In the genomic region with DNA sequence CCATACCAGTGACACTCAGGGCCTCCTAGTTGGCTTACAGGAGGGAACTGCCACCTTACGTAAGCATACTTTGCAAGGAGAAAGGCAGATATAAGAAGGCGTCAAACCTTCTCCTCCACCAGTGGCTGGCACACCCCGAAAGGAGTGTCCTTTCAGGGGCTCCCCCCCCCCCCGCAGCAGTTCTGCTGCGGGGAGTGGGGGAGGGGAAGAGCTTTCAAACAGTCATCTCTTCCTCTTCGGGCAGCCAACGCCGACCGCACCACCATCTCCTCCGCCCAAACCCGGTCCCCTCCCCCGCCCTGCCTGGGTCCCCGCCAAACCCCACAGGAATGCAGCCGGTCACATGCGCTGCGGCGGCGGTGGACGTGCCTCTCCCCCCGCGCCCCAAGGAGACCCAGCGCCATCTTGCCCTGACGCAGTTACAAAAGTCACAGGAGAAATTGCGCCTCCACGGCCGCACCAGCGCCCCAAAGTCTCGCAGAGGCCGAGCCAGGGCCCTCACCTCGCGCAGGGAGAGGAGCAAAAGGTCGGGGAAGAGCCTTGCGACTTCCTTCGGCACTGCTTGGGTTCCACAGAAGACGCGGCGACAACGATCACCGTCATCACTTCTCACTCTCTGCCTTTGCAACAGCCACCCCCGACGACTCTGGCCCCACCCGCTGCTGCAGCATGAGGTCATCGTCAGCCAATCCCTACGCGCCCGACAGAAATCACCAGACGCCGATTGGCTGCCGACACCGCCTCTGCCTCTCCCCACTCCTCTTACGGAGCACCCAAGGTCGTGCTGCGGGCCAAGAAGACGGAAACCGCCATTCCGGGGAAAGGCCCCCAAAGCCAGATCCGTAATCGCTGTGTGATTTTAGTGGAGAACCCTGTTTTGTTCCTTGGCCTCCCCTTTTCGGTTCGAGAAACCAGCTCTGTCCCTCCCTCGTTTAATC, we compare ENCODE assay signal across 8 mouse cellular contexts. TPM values are rescaled to one million over a fixed set of nuclear protein-coding genes. Genes with fewer than 3 reads are reported as not detected.
DNase-seq lines count a peak whose midpoint lies in the region; ATAC-seq and TF ChIP-seq lines count a peak whose summit lies in the region.

No protein-coding gene starts in this region.

- no peaks in the 10 kb centered on the region for H3K27me3 ChIP-seq in lung, embryonic 16.5 days (ENCODE audit: control insufficient read depth, insufficient read depth, low read depth, low read length)
- no peaks in the 10 kb centered on the region for H3K27me3 ChIP-seq in thymus, adult 2 months (ENCODE audit: control insufficient read depth, insufficient read depth, low read length)

- H3K4me3 ChIP-seq in lung, embryonic 16.5 days (ENCODE audit: low read length) = peak overlapping the region; percentile 75
- H3K4me3 ChIP-seq in thymus, adult 2 months (ENCODE audit: control insufficient read depth, insufficient read depth, low read length) = peak overlapping the region; percentile 95

- H3K9me3 ChIP-seq in lung, embryonic 16.5 days (ENCODE audit: control insufficient read depth, low read length) = no peaks in the 10 kb centered on the region

- TF ChIP-seq CTCF in thymus, adult 2 months (IDR thresholded peaks at IDR 0.05; ENCODE audit: borderline replicate concordance, control insufficient read depth, extremely low read depth, insufficient read depth, low read length, poor library complexity) = no peak; the same call in 1 of the 2 replicates

- peak; percentile 75 to 78 for ATAC-seq in hematopoietic stem cell, adult 5-6 weeks (replicated peaks in 1 of 2; ENCODE audit: insufficient read depth in 1 of 2, low FRiP score in 2 of 2, low TSS enrichment in 1 of 2, low read depth in 1 of 2, poor library complexity in 2 of 2, severe bottlenecking in 2 of 2)
- peak; percentile 95 for ATAC-seq in lung, embryonic 16.5 days (ENCODE audit: low read depth)

- no peaks in the 10 kb centered on the region for H3K36me3 ChIP-seq in lung, embryonic 16.5 days (ENCODE audit: control insufficient read depth, insufficient read depth, low read length)
- H3K36me3 ChIP-seq in thymus, adult 2 months (ENCODE audit: control insufficient read depth, insufficient read depth, low read length) = no peaks in the 10 kb centered on the region

- H3K4me1 ChIP-seq in lung, embryonic 16.5 days (replicated peaks; ENCODE audit: control insufficient read depth, insufficient read depth, low read length) = peaks cover 18% of the 10 kb centered on the region
- no peaks in the 10 kb centered on the region; the same call in 1 of the 2 replicates for H3K4me1 ChIP-seq in thymus, adult 2 months (replicated peaks; ENCODE audit: control insufficient read depth, insufficient read depth, low read length)

- DNase-seq in Muller cell, postnatal 12 days (ENCODE audit: inconsistent ontology term) = peak; percentile 100
- peak; percentile 99 for DNase-seq in cerebellum, adult 9-10 months
- DNase-seq in forelimb bud, embryonic 11.5 days (ENCODE audit: low read depth, low spot score) = peak; percentile 95
- peak; percentile 99 for DNase-seq in layer of hippocampus, adult 9-11 months
- DNase-seq in ovary, adult 18-20 months (ENCODE audit: low spot score) = peak; percentile 99
- peak; percentile 97 for DNase-seq in thymus, adult 2 months

- H3K27ac ChIP-seq in lung, embryonic 16.5 days (ENCODE audit: low read length) = peak overlapping the region; percentile 100
- peak overlapping the region; percentile 96 for H3K27ac ChIP-seq in thymus, adult 2 months (ENCODE audit: control insufficient read depth, insufficient read depth, low read length)

- TF ChIP-seq POLR2A in thymus, adult 2 months (IDR thresholded peaks at IDR 0.05; ENCODE audit: control insufficient read depth, extremely low read depth, insufficient read depth, low read length, poor library complexity) = peak; percentile 100

- H3K9ac ChIP-seq in lung, embryonic 16.5 days (ENCODE audit: low read length) = peak overlapping the region; percentile 94

- WGBS in lung, embryonic 16.5 days = under 1% methylated on average over 61 of the region's 61 CpGs
- WGBS in thymus, adult 2 months = under 1% methylated on average over 61 of the region's 61 CpGs

- peak overlapping the region; percentile 86 for H3K4me2 ChIP-seq in lung, embryonic 16.5 days (ENCODE audit: low read depth, low read length)

RNA-seq across cellular contexts. Expression of a gene that starts 1.3 kb away (rescaled TPM):
- 66.6 and 70.9 TPM in 2 replicates for total RNA-seq in hematopoietic stem cell, adult 5-6 weeks (2017)
- polyA plus RNA-seq in lung, embryonic 16.5 days (2015; fragmentation: Nextera tagmentation; extraction: Ambion mirVana) = 99.2 and 101 TPM in 2 replicates
- 37.0 and 40.7 TPM in 2 replicates for polyA plus RNA-seq in thymus, adult 2 months (2012; rRNA removed)

Comparison
In these comparisons a context has a peak if more than half of its experiments do, and no peak if none do; other contexts are left out.
1. Peak in every context shown above with its lines: DNase-seq, ATAC-seq, H3K4me3 ChIP-seq and H3K27ac ChIP-seq.